Mouse (Mus musculus): Measurements from ENCODE around the gene Tet3. TPM values are rescaled to one million over a fixed set of nuclear protein-coding genes. Genes with fewer than 3 reads are reported as not detected.

Gene Tet3
- total RNA-seq, 2 experiments from 2014 or later, result 97.1 to 102 TPM

- no peak for DNase-seq (ENCODE audit: low spot score in 2 of 2)
Observed at GRCm38 (mm10) chr6:83416261-83417103, 42.4 kb downstream of the Tet3 start.

- DNase-seq (ENCODE audit: low spot score in 2 of 2), result no peak
Observed at GRCm38 (mm10) chr6:83415356-83415940, 43.4 kb downstream of the Tet3 start.

- DNase-seq (ENCODE audit: low spot score in 2 of 2), result no peak
Observed at GRCm38 (mm10) chr6:83414601-83415355, 44.1 kb downstream of the Tet3 start.

GRCm38 (mm10) chr6:83413686-83414085 is 45.2 kb downstream of the Tet3 start:
- DNase-seq (ENCODE audit: low spot score in 2 of 2), result no peak

GRCm38 (mm10) chr6:83412854-83413401 is 46.0 kb downstream of the Tet3 start:
- DNase-seq (ENCODE audit: low spot score in 2 of 2), result no peak

GRCm38 (mm10) chr6:83412362-83412853 is 46.5 kb downstream of the Tet3 start:
- DNase-seq (ENCODE audit: low spot score in 2 of 2), result no peak

GRCm38 (mm10) chr6:83411635-83412361 is 47.1 kb downstream of the Tet3 start:
- no peak for DNase-seq (ENCODE audit: low spot score in 2 of 2)

GRCm38 (mm10) chr6:83410046-83410706 is 48.7 kb downstream of the Tet3 start:
- peak in 1 of 2 experiments; percentile 42 for DNase-seq (ENCODE audit: low spot score in 2 of 2)

GRCm38 (mm10) chr6:83408510-83408909 is 50.4 kb downstream of the Tet3 start:
- no peak for DNase-seq (ENCODE audit: low spot score in 2 of 2)

GRCm38 (mm10) chr6:83405511-83406064 is 53.3 kb downstream of the Tet3 start:
- DNase-seq (ENCODE audit: low spot score in 2 of 2), result no peak

- no peak for DNase-seq (ENCODE audit: low spot score in 2 of 2)
Observed at GRCm38 (mm10) chr6:83404571-83404970, 54.3 kb downstream of the Tet3 start.

GRCm38 (mm10) chr6:83403481-83403880 is 55.4 kb downstream of the Tet3 start:
- no peak for DNase-seq (ENCODE audit: low spot score in 2 of 2)

GRCm38 (mm10) chr6:83399790-83400189 is 59.1 kb downstream of the Tet3 start:
- DNase-seq (ENCODE audit: low spot score in 2 of 2), result no peak

- no peak for DNase-seq (ENCODE audit: low spot score in 2 of 2)
Observed at GRCm38 (mm10) chr6:83397728-83398127, 61.2 kb downstream of the Tet3 start.

- no peak for DNase-seq (ENCODE audit: low spot score in 2 of 2)
Observed at GRCm38 (mm10) chr6:83396711-83397110, 62.2 kb downstream of the Tet3 start.

- DNase-seq (ENCODE audit: low spot score in 2 of 2), result no peak
Observed at GRCm38 (mm10) chr6:83395544-83396229, 63.2 kb downstream of the Tet3 start.

- no peak for DNase-seq (ENCODE audit: low spot score in 2 of 2)
Observed at GRCm38 (mm10) chr6:83394122-83394521, 64.8 kb downstream of the Tet3 start.

- DNase-seq (ENCODE audit: low spot score in 2 of 2), result peak in 1 of 2 experiments; percentile 43
Observed at GRCm38 (mm10) chr6:83392166-83392780, 66.6 kb downstream of the Tet3 start.

GRCm38 (mm10) chr6:83385569-83386090 is 73.3 kb downstream of the Tet3 start:
- DNase-seq (ENCODE audit: low spot score in 2 of 2), result no peak
